Comparison of ENCODE assay signal across 19 mouse cellular contexts in the genomic region with DNA sequence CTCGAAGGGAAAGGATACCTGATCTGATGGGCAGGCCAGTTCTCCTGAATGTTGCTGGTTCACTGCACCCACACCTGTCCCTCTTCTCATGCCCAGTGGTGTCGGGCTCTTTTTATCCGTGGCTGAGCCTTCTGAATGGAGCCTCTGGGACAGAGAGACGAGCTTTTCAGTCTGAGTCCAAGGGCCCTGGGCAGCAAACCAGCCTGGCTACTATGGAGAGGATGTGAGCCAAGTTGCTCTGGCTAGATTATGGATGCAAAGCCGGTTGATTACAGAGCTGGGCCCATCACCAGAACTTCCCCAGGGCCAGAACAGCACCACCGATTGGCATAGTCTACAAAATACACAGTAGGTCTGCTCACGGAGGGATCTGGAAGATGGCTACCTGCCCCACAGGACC. TPM values are rescaled to one million over a fixed set of nuclear protein-coding genes. Genes with fewer than 3 reads are reported as not detected.
DNase-seq lines count a peak whose midpoint lies in the region; ATAC-seq lines count a peak whose summit lies in the region.
"Had no signal": no experiment of that assay in that cellular context is flagged by ENCODE, and none has a peak within 500 bp of the region (broad histone marks: within the 10 kb centered on the region; RNA-seq: fewer than 3 reads in every experiment).

No protein-coding gene starts in this region.

- H3K9ac ChIP-seq in forebrain, embryonic 14.5 days (ENCODE audit: low read length) = no peak overlapping the region
- H3K9ac ChIP-seq in forebrain, embryonic 13.5 days = no peak overlapping the region
- H3K9ac ChIP-seq: intestine, embryonic 15.5 days; kidney, embryonic 15.5 days; liver, postnatal 0 days; neural tube, embryonic 13.5 days had no signal

- no peaks in the 10 kb centered on the region for H3K27me3 ChIP-seq in forebrain, embryonic 14.5 days (replicated peaks; ENCODE audit: control insufficient read depth, insufficient read depth, low read length)
- H3K27me3 ChIP-seq in forebrain, embryonic 13.5 days = no peaks in the 10 kb centered on the region
- H3K27me3 ChIP-seq: intestine, embryonic 15.5 days; kidney, embryonic 15.5 days; neural tube, embryonic 13.5 days had no signal

- H3K36me3 ChIP-seq in forebrain, embryonic 14.5 days (ENCODE audit: control insufficient read depth, insufficient read depth, low read length) = no peaks in the 10 kb centered on the region
- no peaks in the 10 kb centered on the region for H3K36me3 ChIP-seq in forebrain, embryonic 13.5 days (ENCODE audit: poor library complexity, severe bottlenecking)
- H3K36me3 ChIP-seq: G1E; intestine, embryonic 15.5 days; kidney, embryonic 15.5 days; neural tube, embryonic 13.5 days had no signal

- ATAC-seq in forebrain, embryonic 14.5 days = no peak
- ATAC-seq in forebrain, embryonic 13.5 days = no peak
- ATAC-seq: intestine, embryonic 15.5 days; liver, postnatal 0 days had no signal

- no peaks in the 10 kb centered on the region for H3K4me1 ChIP-seq in forebrain, embryonic 14.5 days (ENCODE audit: control insufficient read depth, insufficient read depth, low read length)
- H3K4me1 ChIP-seq in forebrain, embryonic 13.5 days = peaks cover 8% of the 10 kb centered on the region; the same call in 1 of the 2 replicates
- H3K4me1 ChIP-seq: megakaryocyte, embryonic 14.5 days had no signal

- H3K9me3 ChIP-seq in forebrain, embryonic 14.5 days (replicated peaks; ENCODE audit: control insufficient read depth, low read length) = no peaks in the 10 kb centered on the region
- no peaks in the 10 kb centered on the region for H3K9me3 ChIP-seq in forebrain, embryonic 13.5 days (replicated peaks)
- H3K9me3 ChIP-seq: intestine, embryonic 15.5 days; kidney, embryonic 15.5 days; megakaryocyte, embryonic 14.5 days; neural tube, embryonic 13.5 days had no signal

- no peak overlapping the region for H3K27ac ChIP-seq in forebrain, embryonic 14.5 days (ENCODE audit: low read depth, low read length)
- no peak overlapping the region for H3K27ac ChIP-seq in forebrain, embryonic 13.5 days
- H3K27ac ChIP-seq: intestine, embryonic 15.5 days; kidney, embryonic 15.5 days; neural tube, embryonic 13.5 days had no signal

- H3K4me3 ChIP-seq in forebrain, embryonic 14.5 days (ENCODE audit: low read depth, low read length) = no peak overlapping the region
- no peak overlapping the region for H3K4me3 ChIP-seq in forebrain, embryonic 13.5 days
- H3K4me3 ChIP-seq: intestine, embryonic 15.5 days; kidney, embryonic 15.5 days; megakaryocyte, embryonic 14.5 days; neural tube, embryonic 13.5 days had no signal

- H3K4me2 ChIP-seq in forebrain, embryonic 14.5 days (ENCODE audit: low read length) = no peak overlapping the region
- no peak overlapping the region for H3K4me2 ChIP-seq in forebrain, embryonic 13.5 days
- H3K4me2 ChIP-seq: intestine, embryonic 15.5 days; kidney, embryonic 15.5 days; neural tube, embryonic 13.5 days had no signal

- 58% methylated on average over 7 of the region's 7 CpGs for WGBS in forebrain, embryonic 14.5 days
- 66% methylated on average over 7 of the region's 7 CpGs for WGBS in forebrain, embryonic 13.5 days

- DNase-seq in adrenal gland, adult 2 months = peak; percentile 3
- no peak for DNase-seq in adrenal gland, postnatal 14 days
- peak; percentile 33 for DNase-seq in forebrain, embryonic 14.5 days (ENCODE audit: low spot score)
- peak; percentile 54 to 63 for DNase-seq in layer of hippocampus, postnatal 10 days (ENCODE audit: low spot score in 2 of 2)
- DNase-seq in layer of hippocampus, postnatal 25 days (ENCODE audit: extremely low spot score in 1 of 2, low spot score in 1 of 2) = no peak
- DNase-seq in right cerebral cortex, postnatal 4 days = peak; percentile 33
- no peak for DNase-seq in right cerebral cortex, postnatal 25 days
- DNase-seq: heart, adult 18-20 months; heart, postnatal 4 days; liver; liver, postnatal 0 days; lung, postnatal 14 days; thymus, adult 18-20 months had no signal

RNA-seq across cellular contexts. Expression of gene Axin2, which starts 18.5 kb away (rescaled TPM):
- 10 to 100 TPM; 28.6 to 47.1 TPM for total RNA-seq in adrenal gland, adult 2 months (2021)
- 25.7 and 31.4 TPM in 2 replicates for polyA plus RNA-seq in adrenal gland, adult 2 months (2012; rRNA removed)
- total RNA-seq in adrenal gland, postnatal 14 days (2021) = 31.7 and 43.0 TPM in 2 replicates
- 7.8 and 9.4 TPM in 2 replicates for polyA plus RNA-seq in forebrain, embryonic 14.5 days (2014; fragmentation: Nextera tagmentation; extraction: Ambion mirVana)
- polyA plus RNA-seq in forebrain, embryonic 13.5 days (2015; fragmentation: Nextera tagmentation; extraction: Ambion mirVana) = 9.6 and 11.4 TPM in 2 replicates
- total RNA-seq in layer of hippocampus, postnatal 10 days (2021) = 10 to 100 TPM; 30.3 to 32.6 TPM
- total RNA-seq in layer of hippocampus, postnatal 25 days (2021) = 10 to 100 TPM; 24.6 to 29.6 TPM
- total RNA-seq: G1E had no signal
- polyA plus RNA-seq: G1E had no signal

Comparison
In these comparisons a context has a peak if more than half of its experiments do, and no peak if none do; other contexts are left out.
1. DNase-seq: peak in adrenal gland, adult 2 months (single experiment), forebrain, embryonic 14.5 days (single experiment), layer of hippocampus, postnatal 10 days (2 of 2) and right cerebral cortex, postnatal 4 days (single experiment); none in adrenal gland, postnatal 14 days (single experiment), layer of hippocampus, postnatal 25 days (0 of 2) and right cerebral cortex, postnatal 25 days (single experiment).